Mouse (Mus musculus) embryonic facial prominence, embryonic 12.5 days (tissue): Measurements from ENCODE around the gene Rgs3. TPM values are rescaled to one million over a fixed set of nuclear protein-coding genes. Genes with fewer than 3 reads are reported as not detected.

ENCODE experiments used
- ATAC-seq: fragments of 200-750 bp; cut with Nextera tagmentation; 2 replicates; pipeline ENCODE4 v1.8.0; 2017; ENCODE audit not compliant: insufficient number of reproducible peaks, insufficient read depth, low FRiP score, low TSS enrichment
- H3K27ac ChIP-seq: fragments of 300-500 bp; sonication (generic); 2 replicates; pipeline ENCODE4 v1.5.1; 2016; ENCODE audit warnings: mild to moderate bottlenecking
- H3K27me3 ChIP-seq: fragments of 300-500 bp; sonication (generic); 2 replicates; pipeline ENCODE4 v1.6.1; 2016; ENCODE audit warnings: mild to moderate bottlenecking, moderate library complexity
- H3K36me3 ChIP-seq: fragments of 300-500 bp; sonication (generic); 2 replicates; pipeline ENCODE4 v1.6.1; 2016; ENCODE audit warnings: mild to moderate bottlenecking
- H3K4me1 ChIP-seq: fragments of 300-500 bp; sonication (generic); 2 replicates; pipeline ENCODE4 v1.6.1; 2016
- H3K4me2 ChIP-seq: fragments of 300-500 bp; sonication (generic); replicated peaks from 2 replicates; pipeline ENCODE4 v1.6.1; 2016; ENCODE audit warnings: mild to moderate bottlenecking, moderate library complexity
- H3K4me3 ChIP-seq: fragments of 300-500 bp; sonication (generic); 2 replicates; pipeline ENCODE4 v1.5.1; 2016; ENCODE audit warnings: mild to moderate bottlenecking
- H3K9ac ChIP-seq: fragments of 300-500 bp; sonication (generic); 2 replicates; pipeline ENCODE4 v1.6.1; 2016; ENCODE audit warnings: mild to moderate bottlenecking, moderate library complexity
- H3K9me3 ChIP-seq: fragments of 300-500 bp; sonication (generic); 2 replicates; pipeline ENCODE4 v1.6.1; 2016; ENCODE audit warnings: mild to moderate bottlenecking, moderate library complexity
- WGBS: fragments of 180-500 bp; shearing (Covaris S2); methylation state at CpG from one replicate; pipeline ENCODE4 v1.1.7; 2016; 5-methylcytosine and 5-hydroxymethylcytosine counted together
- polyA plus RNA-seq: library from polyadenylated mRNA; unstranded; fragments of >200 nt; fragmentation: Nextera tagmentation; extraction: Ambion mirVana; gene quantifications from 2 replicates; pipeline ENCODE4 v1.2.1, GENCODE M21; 2016

Gene Rgs3
- polyA plus RNA-seq, 1 experiment from 2014 or later, result 45.2 TPM

- H3K4me2 ChIP-seq, result no peak overlapping the region
- no peak overlapping the region for H3K4me3 ChIP-seq
- H3K9me3 ChIP-seq, result no peaks in the 10 kb centered on the region
- WGBS, result 73% methylated on average over 6 of the region's 6 CpGs
- peaks cover 28% of the 10 kb centered on the region for H3K4me1 ChIP-seq
- no peak overlapping the region for H3K9ac ChIP-seq
- no peak overlapping the region for H3K27ac ChIP-seq
- no peaks in the 10 kb centered on the region for H3K27me3 ChIP-seq
- ATAC-seq, result no peak
- H3K36me3 ChIP-seq, result no peaks in the 10 kb centered on the region
These were observed 48.2 kb downstream of the Rgs3 start for GRCm38 (mm10) chr4:62607805-62608204.

GRCm38 (mm10) chr4:62609333-62609732 is 49.7 kb downstream of the Rgs3 start:
- Histone ChIP-seq H3K27me3 (no peaks in the 10 kb centered on the region), H3K36me3 (no peaks in the 10 kb centered on the region), H3K4me1 (peaks cover 42% of the 10 kb centered on the region), H3K4me3 (no peak overlapping the region), H3K9me3 (no peaks in the 10 kb centered on the region), H3K9ac (no peak overlapping the region), H3K27ac (no peak overlapping the region), H3K4me2 (no peak overlapping the region)
- no peak for ATAC-seq
- 86% methylated on average over 4 of the region's 4 CpGs for WGBS

- 0 out of 2 replicates have a peak overlapping the region, but pooled peaks have one; percentile 11 for H3K27ac ChIP-seq
- no peaks in the 10 kb centered on the region for H3K36me3 ChIP-seq
- no peak overlapping the region for H3K4me2 ChIP-seq
- H3K9ac ChIP-seq, result no peak overlapping the region
- H3K4me1 ChIP-seq, result peaks cover 42% of the 10 kb centered on the region
- H3K9me3 ChIP-seq, result no peaks in the 10 kb centered on the region
- no peaks in the 10 kb centered on the region for H3K27me3 ChIP-seq
- no peak for ATAC-seq
- no peak overlapping the region for H3K4me3 ChIP-seq
- 33% methylated on average over 16 of the region's 16 CpGs for WGBS
These were observed 50.6 kb downstream of the Rgs3 start for GRCm38 (mm10) chr4:62610142-62610675.

GRCm38 (mm10) chr4:62612601-62613501 is 53.2 kb downstream of the Rgs3 start:
- Histone ChIP-seq H3K4me1 (peaks cover 25% of the 10 kb centered on the region), H3K36me3 (no peaks in the 10 kb centered on the region), H3K4me2 (peak overlapping the region; percentile 9), H3K27me3 (no peaks in the 10 kb centered on the region), H3K9me3 (no peaks in the 10 kb centered on the region), H3K27ac (peak overlapping the region; percentile 67), H3K4me3 (no peak overlapping the region), H3K9ac (no peak overlapping the region; the same call in 1 of the 2 replicates)
- ATAC-seq, result no peak
- 51% methylated on average over 22 of the region's 22 CpGs for WGBS

GRCm38 (mm10) chr4:62613646-62614365 is 54.2 kb downstream of the Rgs3 start:
- Histone ChIP-seq H3K27me3 (no peaks in the 10 kb centered on the region), H3K27ac (peak overlapping the region; percentile 67), H3K36me3 (no peaks in the 10 kb centered on the region), H3K9ac (no peak overlapping the region), H3K4me3 (no peak overlapping the region), H3K4me1 (peaks cover 18% of the 10 kb centered on the region), H3K4me2 (no peak overlapping the region), H3K9me3 (no peaks in the 10 kb centered on the region)
- no peak for ATAC-seq
- 65% methylated on average over 13 of the region's 13 CpGs for WGBS

- H3K4me2 ChIP-seq, result no peak overlapping the region
- no peak overlapping the region for H3K27ac ChIP-seq
- peaks cover 29% of the 10 kb centered on the region for H3K4me1 ChIP-seq
- no peak overlapping the region for H3K4me3 ChIP-seq
- WGBS, result 77% methylated on average over 9 of the region's 9 CpGs
- no peak overlapping the region for H3K9ac ChIP-seq
- no peaks in the 10 kb centered on the region for H3K27me3 ChIP-seq
- ATAC-seq, result no peak
- no peaks in the 10 kb centered on the region for H3K9me3 ChIP-seq
- no peaks in the 10 kb centered on the region for H3K36me3 ChIP-seq
These were observed 58.3 kb downstream of the Rgs3 start for GRCm38 (mm10) chr4:62617856-62618440.

GRCm38 (mm10) chr4:62619232-62619964 is 59.8 kb downstream of the Rgs3 start:
- Histone ChIP-seq H3K9ac (peak overlapping the region; percentile 19; the same call in 1 of the 2 replicates), H3K4me1 (peaks cover 22% of the 10 kb centered on the region), H3K4me3 (0 out of 2 replicates have a peak overlapping the region, but pooled peaks have one; percentile 13), H3K9me3 (no peaks in the 10 kb centered on the region), H3K27me3 (no peaks in the 10 kb centered on the region), H3K27ac (peak overlapping the region; percentile 42; the same call in 1 of the 2 replicates), H3K4me2 (no peak overlapping the region), H3K36me3 (no peaks in the 10 kb centered on the region)
- WGBS, result 32% methylated on average over 16 of the region's 16 CpGs
- no peak for ATAC-seq

GRCm38 (mm10) chr4:62619965-62620244 is 60.3 kb downstream of the Rgs3 start:
- Histone ChIP-seq H3K9ac (peak overlapping the region; percentile 19; the same call in 1 of the 2 replicates), H3K27me3 (no peaks in the 10 kb centered on the region), H3K9me3 (no peaks in the 10 kb centered on the region), H3K27ac (peak overlapping the region; percentile 42; the same call in 1 of the 2 replicates), H3K4me1 (peaks cover 27% of the 10 kb centered on the region), H3K36me3 (no peaks in the 10 kb centered on the region), H3K4me2 (no peak overlapping the region), H3K4me3 (0 out of 2 replicates have a peak overlapping the region, but pooled peaks have one; percentile 13)
- 90% methylated on average over 3 of the region's 3 CpGs for WGBS
- ATAC-seq, result no peak

- 87% methylated on average over 9 of the region's 9 CpGs for WGBS
- no peak overlapping the region for H3K4me3 ChIP-seq
- H3K9me3 ChIP-seq, result no peaks in the 10 kb centered on the region
- ATAC-seq, result no peak
- H3K36me3 ChIP-seq, result no peaks in the 10 kb centered on the region
- peak overlapping the region; percentile 84 for H3K27ac ChIP-seq
- H3K27me3 ChIP-seq, result no peaks in the 10 kb centered on the region
- H3K9ac ChIP-seq, result no peak overlapping the region
- H3K4me2 ChIP-seq, result peak overlapping the region; percentile 20; the same call in 1 of the 2 replicates
- peaks cover 40% of the 10 kb centered on the region for H3K4me1 ChIP-seq
These were observed 61.5 kb downstream of the Rgs3 start for GRCm38 (mm10) chr4:62621151-62621550.

GRCm38 (mm10) chr4:62621880-62622675 is 62.4 kb downstream of the Rgs3 start:
- Histone ChIP-seq H3K36me3 (no peaks in the 10 kb centered on the region), H3K4me2 (peak overlapping the region; percentile 20), H3K4me3 (no peak overlapping the region), H3K27ac (peak overlapping the region; percentile 84), H3K9me3 (no peaks in the 10 kb centered on the region), H3K4me1 (peaks cover 47% of the 10 kb centered on the region), H3K27me3 (no peaks in the 10 kb centered on the region), H3K9ac (no peak overlapping the region)
- ATAC-seq, result no peak
- WGBS, result 56% methylated on average over 14 of the region's 14 CpGs
